Mouse (Mus musculus) forebrain, embryonic 16.5 days (tissue): ENCODE data around the gene As3mt. TPM values are rescaled to one million over a fixed set of nuclear protein-coding genes. Genes with fewer than 3 reads are reported as not detected.

Source experiments
- ATAC-seq: fragments of 200-750 bp; cut with Nextera tagmentation; 2 replicates; pipeline ENCODE4 v1.8.0; 2017; ENCODE audit warnings: mild to moderate bottlenecking, moderate library complexity
- H3K27ac ChIP-seq: fragments of 300-500 bp; sonication (generic); 2 replicates; pipeline ENCODE4 v1.5.1; 2014; ENCODE audit warnings: low read length, control low read depth
- H3K27me3 ChIP-seq: fragments of 300-500 bp; sonication (generic); replicated peaks from 2 replicates; pipeline ENCODE4 v1.6.1; 2014; ENCODE audit warnings: low read length; ENCODE audit not compliant: control insufficient read depth, insufficient read depth
- H3K36me3 ChIP-seq: fragments of 300-500 bp; sonication (generic); 2 replicates; pipeline ENCODE4 v1.6.1; 2014; ENCODE audit not compliant: control insufficient read depth, insufficient read depth
- H3K4me1 ChIP-seq: fragments of 300-500 bp; sonication (generic); replicated peaks from 2 replicates; pipeline ENCODE4 v1.6.1; 2014; ENCODE audit warnings: low read length; ENCODE audit not compliant: control insufficient read depth, insufficient read depth
- H3K4me2 ChIP-seq: fragments of 300-500 bp; sonication (generic); 2 replicates; pipeline ENCODE4 v1.6.1; 2014; ENCODE audit warnings: mild to moderate bottlenecking, low read length, control low read depth
- H3K4me3 ChIP-seq: fragments of 300-500 bp; sonication (generic); replicated peaks from 2 replicates; pipeline ENCODE4 v1.5.1; 2014; ENCODE audit warnings: mild to moderate bottlenecking, low read length, control low read depth
- H3K9ac ChIP-seq: fragments of 300-500 bp; sonication (generic); replicated peaks from 2 replicates; pipeline ENCODE4 v1.6.1; 2014; ENCODE audit warnings: low read depth, low read length, control low read depth
- H3K9me3 ChIP-seq: fragments of 300-500 bp; sonication (generic); 2 replicates; pipeline ENCODE4 v1.6.1; 2016; ENCODE audit warnings: low read length; ENCODE audit not compliant: control insufficient read depth
- WGBS: fragments of 180-500 bp; shearing (Covaris S2); extraction: QIAGEN DNeasy Blood & Tissue Kit; methylation state at CpG from one replicate; pipeline ENCODE4 v1.1.7; 2014; 5-methylcytosine and 5-hydroxymethylcytosine counted together
- polyA plus RNA-seq: library from polyadenylated mRNA; unstranded; fragments of >200 nt; fragmentation: Nextera tagmentation; extraction: Ambion mirVana; gene quantifications from 2 replicates; pipeline ENCODE4 v1.2.1, GENCODE M21; 2015

Gene As3mt
- polyA plus RNA-seq, 1 experiment from 2014 or later = 18.5 TPM

DNA sequence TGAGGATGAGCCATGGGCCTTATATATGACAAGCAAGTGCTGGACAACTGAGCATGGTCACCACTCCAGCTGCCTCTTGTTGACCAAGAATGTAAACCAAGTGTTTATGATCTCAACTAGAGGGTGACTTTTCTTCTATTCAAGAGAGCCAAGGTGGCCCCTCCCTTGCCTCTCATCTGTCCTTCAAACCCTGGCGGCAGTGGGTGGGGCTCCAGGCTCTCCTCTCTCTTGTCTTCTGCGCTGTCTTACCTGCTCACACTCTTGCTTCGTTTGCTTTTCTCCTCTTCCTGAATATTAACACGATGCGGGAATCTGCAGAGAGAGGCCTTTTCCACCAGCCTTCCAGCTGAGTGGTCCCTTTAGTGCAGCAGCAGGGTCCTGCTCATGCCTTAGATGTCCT is 76.8 kb downstream of the As3mt start:
- WGBS = 75% methylated on average over 5 of the region's 5 CpGs

GRCm38 (mm10) chr19:46784502-46784901 is 77.2 kb downstream of the As3mt start:
- no peaks in the 10 kb centered on the region for H3K4me1 ChIP-seq
- H3K9me3 ChIP-seq = no peaks in the 10 kb centered on the region
- H3K36me3 ChIP-seq = no peaks in the 10 kb centered on the region
- no peak overlapping the region for H3K4me3 ChIP-seq
- no peak overlapping the region for H3K9ac ChIP-seq
- no peak overlapping the region for H3K4me2 ChIP-seq
- H3K27me3 ChIP-seq = no peaks in the 10 kb centered on the region
- H3K27ac ChIP-seq = no peak overlapping the region
- ATAC-seq = no peak
- 91% methylated on average over 6 of the region's 6 CpGs for WGBS

More for the DNA sequence above, 76.8 kb downstream of the As3mt start:
- Histone ChIP-seq H3K9me3 (no peaks in the 10 kb centered on the region), H3K4me3 (no peak overlapping the region), H3K36me3 (no peaks in the 10 kb centered on the region), H3K27ac (no peak overlapping the region), H3K27me3 (no peaks in the 10 kb centered on the region), H3K9ac (no peak overlapping the region), H3K4me2 (no peak overlapping the region), H3K4me1 (no peaks in the 10 kb centered on the region)
- no peak for ATAC-seq

GRCm38 (mm10) chr19:46785633-46786032 is 78.4 kb downstream of the As3mt start:
- Histone ChIP-seq H3K27me3 (no peaks in the 10 kb centered on the region), H3K9me3 (no peaks in the 10 kb centered on the region), H3K9ac (no peak overlapping the region), H3K4me3 (no peak overlapping the region), H3K4me2 (no peak overlapping the region), H3K36me3 (no peaks in the 10 kb centered on the region), H3K27ac (no peak overlapping the region), H3K4me1 (no peaks in the 10 kb centered on the region)
- 76% methylated on average over 4 of the region's 4 CpGs for WGBS
- ATAC-seq = no peak

- no peak overlapping the region for H3K4me2 ChIP-seq
- no peaks in the 10 kb centered on the region for H3K9me3 ChIP-seq
- no peak overlapping the region for H3K27ac ChIP-seq
- ATAC-seq = no peak
- 84% methylated on average over 1 of the region's 1 CpGs for WGBS
- H3K9ac ChIP-seq = no peak overlapping the region
- H3K4me1 ChIP-seq = no peaks in the 10 kb centered on the region
- no peaks in the 10 kb centered on the region for H3K36me3 ChIP-seq
- H3K27me3 ChIP-seq = no peaks in the 10 kb centered on the region
- H3K4me3 ChIP-seq = no peak overlapping the region
Measured at GRCm38 (mm10) chr19:46789782-46790181, 82.5 kb downstream of the As3mt start.

Other genes with a start within 250 kb of the As3mt start
- gene Trim8, start 205.8 kb upstream of the As3mt start, polyA plus RNA-seq = 24.5 and 27.7 TPM in 2 replicates
- 226 and 246 TPM in 2 replicates for gene Arl3, start 134.3 kb upstream of the As3mt start, polyA plus RNA-seq
- gene Sfxn2, start 134.1 kb upstream of the As3mt start, polyA plus RNA-seq = 14.3 and 14.8 TPM in 2 replicates
- gene Wbp1l, start 108.4 kb upstream of the As3mt start, polyA plus RNA-seq = 39.1 and 41.3 TPM in 2 replicates
- gene Cyp17a1, start 34.3 kb upstream of the As3mt start, polyA plus RNA-seq = 0.33 TPM in 1 of 2 replicates, not detected in the other
- gene Borcs7, start 17.6 kb upstream of the As3mt start, polyA plus RNA-seq = 12.2 and 14.0 TPM in 2 replicates
- gene Cnnm2, start 54.1 kb downstream of the As3mt start, polyA plus RNA-seq = 2.9 and 3.8 TPM in 2 replicates